In genomic region chr7:66798826-66799225, GRCm38 (mm10) we compare ENCODE assay signal across 15 mouse cellular contexts. TPM values are rescaled to one million over a fixed set of nuclear protein-coding genes. Genes with fewer than 3 reads are reported as not detected.
A peak's percentile ranks its signal among the peaks of the same experiment; 100 is the strongest.
DNase-seq lines count a peak whose midpoint lies in the region; ATAC-seq and TF ChIP-seq lines count a peak whose summit lies in the region.
"Had no signal": no experiment of that assay in that cellular context is flagged by ENCODE, and none has a peak within 500 bp of the region (broad histone marks: within the 10 kb centered on the region; RNA-seq: fewer than 3 reads in every experiment).

No protein-coding gene starts in this region.

- H3K9me3 ChIP-seq in midbrain, embryonic 14.5 days (ENCODE audit: control insufficient read depth, low read length): no peaks in the 10 kb centered on the region
- H3K9me3 ChIP-seq in midbrain, embryonic 13.5 days: no peaks in the 10 kb centered on the region
- H3K9me3 ChIP-seq in embryonic facial prominence, embryonic 15.5 days (replicated peaks): no peaks in the 10 kb centered on the region
- H3K9me3 ChIP-seq in midbrain, embryonic 16.5 days (replicated peaks; ENCODE audit: control insufficient read depth, low read length, poor library complexity, severe bottlenecking): no peaks in the 10 kb centered on the region
- H3K9me3 ChIP-seq in hindbrain, postnatal 0 days (ENCODE audit: low read length): no peaks in the 10 kb centered on the region

- H3K9ac ChIP-seq in midbrain, embryonic 14.5 days (replicated peaks; ENCODE audit: low read length): no peak overlapping the region
- H3K9ac ChIP-seq in midbrain, embryonic 13.5 days (replicated peaks): no peak overlapping the region
- H3K9ac ChIP-seq in embryonic facial prominence, embryonic 15.5 days: no peak overlapping the region
- H3K9ac ChIP-seq in midbrain, embryonic 16.5 days (ENCODE audit: low read depth, low read length): no peak overlapping the region
- H3K9ac ChIP-seq in hindbrain, postnatal 0 days (replicated peaks; ENCODE audit: low read length): no peak overlapping the region

- 38% methylated on average over 5 of the region's 5 CpGs for WGBS in midbrain, embryonic 14.5 days
- 29% methylated on average over 5 of the region's 5 CpGs for WGBS in midbrain, embryonic 13.5 days
- 16% methylated on average over 5 of the region's 5 CpGs for WGBS in embryonic facial prominence, embryonic 15.5 days
- WGBS in midbrain, embryonic 16.5 days: 19% methylated on average over 5 of the region's 5 CpGs
- 53% methylated on average over 5 of the region's 5 CpGs for WGBS in hindbrain, postnatal 0 days

- no peak overlapping the region for H3K27ac ChIP-seq in gastrocnemius, adult 2 months
- H3K27ac ChIP-seq in midbrain, embryonic 14.5 days (replicated peaks; ENCODE audit: low read depth, low read length): no peak overlapping the region
- no peak overlapping the region for H3K27ac ChIP-seq in midbrain, embryonic 13.5 days
- H3K27ac ChIP-seq in embryonic facial prominence, embryonic 15.5 days (replicated peaks): peak overlapping the region; percentile 48; the same call in 1 of the 2 replicates
- H3K27ac ChIP-seq in midbrain, embryonic 16.5 days (ENCODE audit: low read length): peak overlapping the region; percentile 23; the same call in 1 of the 2 replicates
- no peak overlapping the region; the same call in 1 of the 2 replicates for H3K27ac ChIP-seq in hindbrain, postnatal 0 days

- H3K36me3 ChIP-seq in midbrain, embryonic 14.5 days (ENCODE audit: control insufficient read depth, insufficient read depth, low read length): no peaks in the 10 kb centered on the region
- no peaks in the 10 kb centered on the region for H3K36me3 ChIP-seq in midbrain, embryonic 13.5 days
- no peaks in the 10 kb centered on the region for H3K36me3 ChIP-seq in embryonic facial prominence, embryonic 15.5 days
- no peaks in the 10 kb centered on the region for H3K36me3 ChIP-seq in midbrain, embryonic 16.5 days (ENCODE audit: control insufficient read depth, insufficient read depth, low read length)
- no peaks in the 10 kb centered on the region for H3K36me3 ChIP-seq in hindbrain, postnatal 0 days (ENCODE audit: insufficient read depth, low read length)

- intact Hi-C loops in gastrocnemius, adult 2 months (cut with DNase I): no loop called here

- no peak overlapping the region for H3K4me2 ChIP-seq in midbrain, embryonic 14.5 days (ENCODE audit: low read length)
- H3K4me2 ChIP-seq in midbrain, embryonic 13.5 days (replicated peaks): no peak overlapping the region
- H3K4me2 ChIP-seq in embryonic facial prominence, embryonic 15.5 days (replicated peaks): no peak overlapping the region
- H3K4me2 ChIP-seq in midbrain, embryonic 16.5 days (ENCODE audit: low read length): no peak overlapping the region
- H3K4me2 ChIP-seq in hindbrain, postnatal 0 days (ENCODE audit: low read depth, low read length): no peak overlapping the region

- no peaks in the 10 kb centered on the region for H3K27me3 ChIP-seq in midbrain, embryonic 14.5 days (ENCODE audit: control insufficient read depth, insufficient read depth, low read length)
- no peaks in the 10 kb centered on the region for H3K27me3 ChIP-seq in midbrain, embryonic 13.5 days
- H3K27me3 ChIP-seq in embryonic facial prominence, embryonic 15.5 days: no peaks in the 10 kb centered on the region
- no peaks in the 10 kb centered on the region for H3K27me3 ChIP-seq in midbrain, embryonic 16.5 days (ENCODE audit: control insufficient read depth, insufficient read depth, low read depth, low read length)
- no peaks in the 10 kb centered on the region for H3K27me3 ChIP-seq in hindbrain, postnatal 0 days (ENCODE audit: insufficient read depth, low read length)

- H3K4me1 ChIP-seq in midbrain, embryonic 14.5 days (ENCODE audit: control insufficient read depth, insufficient read depth, low read length): no peaks in the 10 kb centered on the region
- 0 out of 2 replicates have a peak, but pooled peaks cover 4% of the 10 kb centered on the region for H3K4me1 ChIP-seq in midbrain, embryonic 13.5 days (replicated peaks)
- peaks cover 14% of the 10 kb centered on the region for H3K4me1 ChIP-seq in embryonic facial prominence, embryonic 15.5 days
- H3K4me1 ChIP-seq in midbrain, embryonic 16.5 days (ENCODE audit: control insufficient read depth, insufficient read depth, low read length): no peaks in the 10 kb centered on the region
- no peaks in the 10 kb centered on the region for H3K4me1 ChIP-seq in hindbrain, postnatal 0 days (ENCODE audit: insufficient read depth, low read length)

- DNase-seq in gastrocnemius, adult 2 months: peak; percentile 19
- no peak for DNase-seq in gastrocnemius, adult 8-10 months (ENCODE audit: low spot score in 2 of 2)
- DNase-seq in midbrain, embryonic 14.5 days: peak; percentile 47
- no peak for DNase-seq in right cerebral cortex, postnatal 25 days
- no peak for DNase-seq in hindbrain, postnatal 0 days (ENCODE audit: low spot score)
- DNase-seq: adrenal gland, postnatal 36 days; cerebellum, adult 2 months; gastrocnemius, postnatal 36 days; heart, postnatal 14 days had no signal

- no peak for ATAC-seq in midbrain, embryonic 14.5 days (ENCODE audit: low FRiP score, low TSS enrichment)
- ATAC-seq in midbrain, embryonic 13.5 days: no peak
- peak; percentile 34; the same call in 1 of the 2 replicates for ATAC-seq in embryonic facial prominence, embryonic 15.5 days (ENCODE audit: insufficient number of reproducible peaks, low FRiP score, low TSS enrichment, low read depth)
- ATAC-seq in midbrain, embryonic 16.5 days: no peak
- ATAC-seq in hindbrain, postnatal 0 days: no peak

- H3K4me3 ChIP-seq in gastrocnemius, adult 2 months: no peak overlapping the region
- no peak overlapping the region for H3K4me3 ChIP-seq in midbrain, embryonic 14.5 days (replicated peaks; ENCODE audit: low read depth, low read length)
- no peak overlapping the region for H3K4me3 ChIP-seq in midbrain, embryonic 13.5 days (replicated peaks)
- H3K4me3 ChIP-seq in embryonic facial prominence, embryonic 15.5 days (replicated peaks): no peak overlapping the region
- no peak overlapping the region for H3K4me3 ChIP-seq in midbrain, embryonic 16.5 days (ENCODE audit: low read depth, low read length)
- H3K4me3 ChIP-seq in hindbrain, postnatal 0 days (ENCODE audit: low read length): no peak overlapping the region
- H3K4me3 ChIP-seq: erythroblast, embryonic 14.5 days; megakaryocyte, embryonic 14.5 days had no signal

- no peak for TF ChIP-seq CTCF in gastrocnemius, adult 2 months (IDR thresholded peaks at IDR 0.05)
- no peak for TF ChIP-seq CTCF in hindbrain, postnatal 0 days (IDR thresholded peaks at IDR 0.05; ENCODE audit: low read depth)

RNA-seq across cellular contexts. Expression of gene Adamts17, which starts 40.7 kb away (rescaled TPM):
- under 1 TPM; 0.15 to 0.47 TPM for total RNA-seq in gastrocnemius, adult 2 months (2021)
- under 1 TPM in 2 of 4 experiments, not detected in 2; 0.38 to 0.49 TPM for total RNA-seq in gastrocnemius, adult 8-10 months (2022)
- 2.6 and 2.8 TPM in 2 replicates for polyA plus RNA-seq in midbrain, embryonic 14.5 days (2014; fragmentation: Nextera tagmentation; extraction: Ambion mirVana)
- polyA plus RNA-seq in midbrain, embryonic 13.5 days (2015; fragmentation: Nextera tagmentation; extraction: Ambion mirVana): 1.3 and 1.4 TPM in 2 replicates
- 12.7 and 17.4 TPM in 2 replicates for polyA plus RNA-seq in embryonic facial prominence, embryonic 15.5 days (2015; fragmentation: Nextera tagmentation; extraction: Ambion mirVana)
- 2.6 and 3.4 TPM in 2 replicates for polyA plus RNA-seq in midbrain, embryonic 16.5 days (2015; fragmentation: Nextera tagmentation; extraction: Ambion mirVana)
- total RNA-seq in hindbrain, postnatal 0 days (2014; rRNA removed): 14.8 and 16.1 TPM in 2 replicates
- polyA plus RNA-seq in hindbrain, postnatal 0 days (2015; fragmentation: Nextera tagmentation; extraction: Ambion mirVana): 3.6 and 3.9 TPM in 2 replicates
- polyA plus RNA-seq: erythroblast, embryonic 14.5 days had no signal

RNA-seq across cellular contexts. Expression of gene Cers3, which starts 55.5 kb away (rescaled TPM):
- total RNA-seq in gastrocnemius, adult 2 months (2021): not detected
- total RNA-seq in gastrocnemius, adult 8-10 months (2022): under 1 TPM in 2 of 4 experiments, not detected in 2; 0.25 to 0.51 TPM
- polyA plus RNA-seq in midbrain, embryonic 14.5 days (2014; fragmentation: Nextera tagmentation; extraction: Ambion mirVana): 0.50 and 0.55 TPM in 2 replicates
- 0.48 and 0.54 TPM in 2 replicates for polyA plus RNA-seq in midbrain, embryonic 13.5 days (2015; fragmentation: Nextera tagmentation; extraction: Ambion mirVana)
- polyA plus RNA-seq in embryonic facial prominence, embryonic 15.5 days (2015; fragmentation: Nextera tagmentation; extraction: Ambion mirVana): 14.8 and 15.2 TPM in 2 replicates
- polyA plus RNA-seq in midbrain, embryonic 16.5 days (2015; fragmentation: Nextera tagmentation; extraction: Ambion mirVana): 0.26 and 0.52 TPM in 2 replicates
- 0.37 and 1.4 TPM in 2 replicates for total RNA-seq in hindbrain, postnatal 0 days (2014; rRNA removed)
- polyA plus RNA-seq in hindbrain, postnatal 0 days (2015; fragmentation: Nextera tagmentation; extraction: Ambion mirVana): 0.53 and 0.71 TPM in 2 replicates
- polyA plus RNA-seq: erythroblast, embryonic 14.5 days; spleen, adult 2 months had no signal

Comparison
In these comparisons a context has a peak if more than half of its experiments do, and no peak if none do; other contexts are left out.
1. DNase-seq: peak in gastrocnemius, adult 2 months (single experiment) and midbrain, embryonic 14.5 days (single experiment); none in gastrocnemius, adult 8-10 months (0 of 2), right cerebral cortex, postnatal 25 days (single experiment) and hindbrain, postnatal 0 days (single experiment).
2. H3K27ac ChIP-seq: peak in embryonic facial prominence, embryonic 15.5 days (single experiment) and midbrain, embryonic 16.5 days (single experiment); none in gastrocnemius, adult 2 months (single experiment), midbrain, embryonic 14.5 days (single experiment), midbrain, embryonic 13.5 days (single experiment) and hindbrain, postnatal 0 days (single experiment).